ENCODE assay signal across 7 mouse cellular contexts in genomic region chr7:4865579-4866493, GRCm38 (mm10). TPM values are rescaled to one million over a fixed set of nuclear protein-coding genes. Genes with fewer than 3 reads are reported as not detected.
DNase-seq lines count a peak whose midpoint lies in the region; ATAC-seq lines count a peak whose summit lies in the region.

No protein-coding gene starts in this region.

- no peaks in the 10 kb centered on the region for H3K9me3 ChIP-seq in embryonic facial prominence, embryonic 11.5 days (replicated peaks; ENCODE audit: control insufficient read depth, low read length)
- H3K9me3 ChIP-seq in limb, embryonic 10.5 days (replicated peaks): no peaks in the 10 kb centered on the region
- H3K9me3 ChIP-seq in midbrain, embryonic 13.5 days: no peaks in the 10 kb centered on the region

- H3K4me3 ChIP-seq in embryonic facial prominence, embryonic 11.5 days (ENCODE audit: low read depth, low read length): peak overlapping the region; percentile 48
- H3K4me3 ChIP-seq in limb, embryonic 10.5 days: peak overlapping the region; percentile 66
- peak overlapping the region; percentile 58 for H3K4me3 ChIP-seq in midbrain, embryonic 13.5 days (replicated peaks)

- H3K27ac ChIP-seq in embryonic facial prominence, embryonic 11.5 days (replicated peaks; ENCODE audit: low read depth, low read length): no peak overlapping the region
- H3K27ac ChIP-seq in limb, embryonic 10.5 days: peak overlapping the region; percentile 87
- peak overlapping the region; percentile 76 for H3K27ac ChIP-seq in midbrain, embryonic 13.5 days

- peak; percentile 100 for ATAC-seq in embryonic facial prominence, embryonic 11.5 days (replicated peaks; ENCODE audit: insufficient number of reproducible peaks, low FRiP score, low TSS enrichment, low read depth)
- peak; percentile 95 for ATAC-seq in granulocyte monocyte progenitor cell, adult 5-6 weeks (replicated peaks; ENCODE audit: poor library complexity, severe bottlenecking)
- peak; percentile 100 for ATAC-seq in midbrain, embryonic 13.5 days

- peak overlapping the region; percentile 63 for H3K9ac ChIP-seq in embryonic facial prominence, embryonic 11.5 days (replicated peaks; ENCODE audit: low read length)
- H3K9ac ChIP-seq in midbrain, embryonic 13.5 days (replicated peaks): peak overlapping the region; percentile 69

- peak overlapping the region; percentile 55 for H3K4me2 ChIP-seq in embryonic facial prominence, embryonic 11.5 days (ENCODE audit: low read depth, low read length)
- peak overlapping the region; percentile 64 for H3K4me2 ChIP-seq in midbrain, embryonic 13.5 days (replicated peaks)

- peak; percentile 97 for DNase-seq in adrenal gland, postnatal 14 days
- DNase-seq in embryonic facial prominence, embryonic 11.5 days (ENCODE audit: low spot score): peak; percentile 97
- DNase-seq in kidney, adult 11 months: peak; percentile 98
- DNase-seq in limb, embryonic 10.5 days (ENCODE audit: low spot score): peak; percentile 92
- peak; percentile 91 for DNase-seq in spleen, adult 12 weeks (ENCODE audit: low spot score)

- no peaks in the 10 kb centered on the region for H3K36me3 ChIP-seq in embryonic facial prominence, embryonic 11.5 days (replicated peaks; ENCODE audit: control insufficient read depth, insufficient read depth, low read depth, low read length)
- no peaks in the 10 kb centered on the region for H3K36me3 ChIP-seq in limb, embryonic 10.5 days
- H3K36me3 ChIP-seq in midbrain, embryonic 13.5 days: no peaks in the 10 kb centered on the region

- 5% methylated on average over 40 of the region's 40 CpGs for WGBS in embryonic facial prominence, embryonic 11.5 days
- 5% methylated on average over 40 of the region's 40 CpGs for WGBS in limb, embryonic 10.5 days
- WGBS in midbrain, embryonic 13.5 days: 4% methylated on average over 40 of the region's 40 CpGs

- no peaks in the 10 kb centered on the region for H3K4me1 ChIP-seq in embryonic facial prominence, embryonic 11.5 days (ENCODE audit: control insufficient read depth, insufficient read depth, low read length)
- peaks cover 15% of the 10 kb centered on the region for H3K4me1 ChIP-seq in limb, embryonic 10.5 days
- H3K4me1 ChIP-seq in midbrain, embryonic 13.5 days (replicated peaks): peaks cover 13% of the 10 kb centered on the region

- H3K27me3 ChIP-seq in embryonic facial prominence, embryonic 11.5 days (ENCODE audit: control insufficient read depth, insufficient read depth, low read length): no peaks in the 10 kb centered on the region
- H3K27me3 ChIP-seq in limb, embryonic 10.5 days (ENCODE audit: low read depth, poor library complexity, severe bottlenecking): no peaks in the 10 kb centered on the region
- H3K27me3 ChIP-seq in midbrain, embryonic 13.5 days: no peaks in the 10 kb centered on the region

RNA-seq across cellular contexts. Expression of gene Isoc2b, which starts 4.2 kb away (rescaled TPM):
- 8.6 and 12.5 TPM in 2 replicates for total RNA-seq in adrenal gland, postnatal 14 days (2021)
- polyA plus RNA-seq in embryonic facial prominence, embryonic 11.5 days (2014; fragmentation: Nextera tagmentation; extraction: Ambion mirVana): 2.4 and 2.9 TPM in 2 replicates
- 11.8 and 13.2 TPM in 2 replicates for total RNA-seq in granulocyte monocyte progenitor cell, adult 5-6 weeks (2014; fragmentation: Nextera tagmentation)
- 43.0 and 72.6 TPM in 2 replicates for total RNA-seq in granulocyte monocyte progenitor cell, adult 5-6 weeks (2017)
- 2.6 and 3.1 TPM in 2 replicates for polyA plus RNA-seq in limb, embryonic 10.5 days (2016; fragmentation: Nextera tagmentation; extraction: Ambion mirVana)
- polyA plus RNA-seq in midbrain, embryonic 13.5 days (2015; fragmentation: Nextera tagmentation; extraction: Ambion mirVana): 3.3 and 5.3 TPM in 2 replicates

RNA-seq across cellular contexts. Expression of gene Isoc2a, which starts 11.1 kb away (rescaled TPM):
- total RNA-seq in adrenal gland, postnatal 14 days (2021): 55.7 and 67.9 TPM in 2 replicates
- polyA plus RNA-seq in embryonic facial prominence, embryonic 11.5 days (2014; fragmentation: Nextera tagmentation; extraction: Ambion mirVana): 0.70 and 0.72 TPM in 2 replicates
- 5.3 and 7.9 TPM in 2 replicates for total RNA-seq in granulocyte monocyte progenitor cell, adult 5-6 weeks (2014; fragmentation: Nextera tagmentation)
- 7.9 and 10.7 TPM in 2 replicates for total RNA-seq in granulocyte monocyte progenitor cell, adult 5-6 weeks (2017)
- 0.46 and 0.64 TPM in 2 replicates for polyA plus RNA-seq in limb, embryonic 10.5 days (2016; fragmentation: Nextera tagmentation; extraction: Ambion mirVana)
- 0.43 and 0.65 TPM in 2 replicates for polyA plus RNA-seq in midbrain, embryonic 13.5 days (2015; fragmentation: Nextera tagmentation; extraction: Ambion mirVana)

RNA-seq across cellular contexts. Expression of gene Shisa7, which starts 21.3 kb away (rescaled TPM):
- total RNA-seq in adrenal gland, postnatal 14 days (2021): 2.2 and 2.9 TPM in 2 replicates
- 0.72 TPM in 2 replicates for polyA plus RNA-seq in embryonic facial prominence, embryonic 11.5 days (2014; fragmentation: Nextera tagmentation; extraction: Ambion mirVana)
- total RNA-seq in granulocyte monocyte progenitor cell, adult 5-6 weeks (2014; fragmentation: Nextera tagmentation): not detected in 2 replicates
- total RNA-seq in granulocyte monocyte progenitor cell, adult 5-6 weeks (2017): not detected in 2 replicates
- 0.16 and 0.18 TPM in 2 replicates for polyA plus RNA-seq in limb, embryonic 10.5 days (2016; fragmentation: Nextera tagmentation; extraction: Ambion mirVana)
- polyA plus RNA-seq in midbrain, embryonic 13.5 days (2015; fragmentation: Nextera tagmentation; extraction: Ambion mirVana): 8.8 and 9.7 TPM in 2 replicates

RNA-seq across cellular contexts. Expression of gene Gm36210, which starts 40.5 kb away (rescaled TPM):
- 0.26 TPM in 1 of 2 replicates, not detected in the other for total RNA-seq in adrenal gland, postnatal 14 days (2021)
- 0.27 TPM in 1 of 2 replicates, not detected in the other for polyA plus RNA-seq in embryonic facial prominence, embryonic 11.5 days (2014; fragmentation: Nextera tagmentation; extraction: Ambion mirVana)
- not detected in 2 replicates for total RNA-seq in granulocyte monocyte progenitor cell, adult 5-6 weeks (2014; fragmentation: Nextera tagmentation)
- not detected in 2 replicates for total RNA-seq in granulocyte monocyte progenitor cell, adult 5-6 weeks (2017)
- polyA plus RNA-seq in limb, embryonic 10.5 days (2016; fragmentation: Nextera tagmentation; extraction: Ambion mirVana): not detected in 2 replicates
- 0.31 and 0.32 TPM in 2 replicates for polyA plus RNA-seq in midbrain, embryonic 13.5 days (2015; fragmentation: Nextera tagmentation; extraction: Ambion mirVana)

RNA-seq across cellular contexts. Expression of gene Zfp628, which starts 49.2 kb away (rescaled TPM):
- total RNA-seq in adrenal gland, postnatal 14 days (2021): 13.7 and 16.2 TPM in 2 replicates
- 2.5 and 3.6 TPM in 2 replicates for polyA plus RNA-seq in embryonic facial prominence, embryonic 11.5 days (2014; fragmentation: Nextera tagmentation; extraction: Ambion mirVana)
- 4.6 and 7.7 TPM in 2 replicates for total RNA-seq in granulocyte monocyte progenitor cell, adult 5-6 weeks (2014; fragmentation: Nextera tagmentation)
- total RNA-seq in granulocyte monocyte progenitor cell, adult 5-6 weeks (2017): 1.0 and 1.2 TPM in 2 replicates
- polyA plus RNA-seq in limb, embryonic 10.5 days (2016; fragmentation: Nextera tagmentation; extraction: Ambion mirVana): 4.2 and 5.1 TPM in 2 replicates
- 4.3 and 4.4 TPM in 2 replicates for polyA plus RNA-seq in midbrain, embryonic 13.5 days (2015; fragmentation: Nextera tagmentation; extraction: Ambion mirVana)
